8 mouse cellular contexts compared by ENCODE assay signal in the genomic region with DNA sequence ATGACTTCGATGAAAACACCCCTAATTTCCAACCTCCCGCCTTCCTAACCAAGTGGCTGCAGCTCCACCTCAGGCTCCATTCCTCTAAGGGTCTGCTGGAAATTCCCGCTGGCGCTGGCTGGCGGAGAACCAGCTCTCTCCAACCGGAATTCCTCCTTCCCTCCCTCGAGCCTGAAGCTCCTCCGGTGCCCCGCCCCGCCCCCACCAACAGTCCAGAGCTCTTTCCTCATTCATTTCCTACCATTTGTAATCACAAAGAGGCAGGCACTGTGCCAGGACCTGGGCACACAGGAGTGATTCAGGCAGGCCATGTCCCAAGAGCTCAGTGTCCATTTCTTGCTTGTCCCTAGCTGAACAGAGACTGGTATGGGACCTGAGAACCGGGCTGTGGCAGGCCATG. TPM values are rescaled to one million over a fixed set of nuclear protein-coding genes. Genes with fewer than 3 reads are reported as not detected.
DNase-seq lines count a peak whose midpoint lies in the region; ATAC-seq and TF ChIP-seq lines count a peak whose summit lies in the region.

No protein-coding gene starts in this region.

- H3K4me3 ChIP-seq in ES-Bruce4 (ENCODE audit: low read depth, low read length), result peak overlapping the region; percentile 13
- H3K4me3 ChIP-seq in embryonic facial prominence, embryonic 15.5 days (replicated peaks), result no peak overlapping the region
- no peak overlapping the region for H3K4me3 ChIP-seq in heart, embryonic 14.5 days (ENCODE audit: control insufficient read depth in 1 of 2, insufficient read depth in 1 of 2, low read depth in 1 of 2, low read length in 2 of 2)
- no peak overlapping the region for H3K4me3 ChIP-seq in kidney, embryonic 16.5 days (ENCODE audit: low read length)
- H3K4me3 ChIP-seq in liver, postnatal 0 days (ENCODE audit: low read depth, low read length), result no peak overlapping the region

- no peak for TF ChIP-seq CTCF in ES-Bruce4 (IDR thresholded peaks at IDR 0.05; ENCODE audit: low read depth, low read length)
- TF ChIP-seq CTCF in liver, postnatal 0 days (IDR thresholded peaks at IDR 0.05; ENCODE audit: low read depth), result no peak

- H3K36me3 ChIP-seq in ES-Bruce4 (ENCODE audit: control insufficient read depth, insufficient read depth, low read length, poor library complexity, severe bottlenecking), result no peaks in the 10 kb centered on the region
- no peaks in the 10 kb centered on the region for H3K36me3 ChIP-seq in embryonic facial prominence, embryonic 15.5 days
- no peaks in the 10 kb centered on the region for H3K36me3 ChIP-seq in heart, embryonic 14.5 days (ENCODE audit: control insufficient read depth, insufficient read depth, low read length)
- H3K36me3 ChIP-seq in kidney, embryonic 16.5 days (ENCODE audit: insufficient read depth, low read length), result no peaks in the 10 kb centered on the region
- no peaks in the 10 kb centered on the region for H3K36me3 ChIP-seq in liver, postnatal 0 days (replicated peaks; ENCODE audit: insufficient read depth, low read length)

- no peaks in the 10 kb centered on the region for H3K4me1 ChIP-seq in ES-Bruce4 (ENCODE audit: control insufficient read depth, insufficient read depth, low read length)
- peaks cover 14% of the 10 kb centered on the region for H3K4me1 ChIP-seq in embryonic facial prominence, embryonic 15.5 days
- peaks cover 10 to 21% of the 10 kb centered on the region in 2 experiments for H3K4me1 ChIP-seq in heart, embryonic 14.5 days (ENCODE audit: control insufficient read depth in 2 of 2, insufficient read depth in 2 of 2, low read length in 2 of 2)
- H3K4me1 ChIP-seq in kidney, embryonic 16.5 days (ENCODE audit: insufficient read depth, low read length), result peaks cover 30% of the 10 kb centered on the region
- peaks cover 12% of the 10 kb centered on the region for H3K4me1 ChIP-seq in liver, postnatal 0 days (ENCODE audit: insufficient read depth)

- ATAC-seq in embryonic facial prominence, embryonic 15.5 days (ENCODE audit: insufficient number of reproducible peaks, low FRiP score, low TSS enrichment, low read depth), result no peak
- peak; percentile 76 for ATAC-seq in heart, embryonic 14.5 days (ENCODE audit: insufficient number of reproducible peaks, insufficient read depth, low FRiP score, low read depth)
- peak; percentile 67 for ATAC-seq in kidney, embryonic 16.5 days (ENCODE audit: low FRiP score, low TSS enrichment)
- ATAC-seq in liver, postnatal 0 days, result peak; percentile 82

- peak overlapping the region; percentile 33; the same call in 1 of the 2 replicates for H3K9ac ChIP-seq in ES-Bruce4 (ENCODE audit: low read depth, poor library complexity, severe bottlenecking)
- H3K9ac ChIP-seq in embryonic facial prominence, embryonic 15.5 days, result no peak overlapping the region
- H3K9ac ChIP-seq in heart, embryonic 14.5 days (ENCODE audit: low read length), result no peak overlapping the region; the same call in 1 of the 2 replicates
- peak overlapping the region; percentile 36; the same call in 1 of the 2 replicates for H3K9ac ChIP-seq in kidney, embryonic 16.5 days (replicated peaks; ENCODE audit: low read length)
- no peak overlapping the region for H3K9ac ChIP-seq in liver, postnatal 0 days (replicated peaks)

- no peak for TF ChIP-seq POLR2A in ES-Bruce4 (IDR thresholded peaks at IDR 0.05; ENCODE audit: insufficient read depth, low read length)

- no peaks in the 10 kb centered on the region for H3K27me3 ChIP-seq in ES-Bruce4 (ENCODE audit: control insufficient read depth, insufficient read depth, low read length, poor library complexity, severe bottlenecking)
- no peaks in the 10 kb centered on the region for H3K27me3 ChIP-seq in embryonic facial prominence, embryonic 15.5 days
- no peaks in the 10 kb centered on the region for H3K27me3 ChIP-seq in heart, embryonic 14.5 days (ENCODE audit: control insufficient read depth, insufficient read depth, low read length)
- no peaks in the 10 kb centered on the region for H3K27me3 ChIP-seq in kidney, embryonic 16.5 days (ENCODE audit: insufficient read depth, low read length)
- H3K27me3 ChIP-seq in liver, postnatal 0 days (ENCODE audit: insufficient read depth, low read length), result no peaks in the 10 kb centered on the region

- peak; percentile 92 to 94 for DNase-seq in adrenal gland, postnatal 36 days
- DNase-seq in liver, postnatal 0 days, result peak; percentile 88
- DNase-seq in ovary, postnatal 14 days (ENCODE audit: low spot score), result peak; percentile 59
- no peak for DNase-seq in T-cell, adult 2 months (ENCODE audit: low spot score)

- no peak overlapping the region for H3K27ac ChIP-seq in ES-Bruce4 (ENCODE audit: insufficient read depth, low read length)
- H3K27ac ChIP-seq in embryonic facial prominence, embryonic 15.5 days (replicated peaks), result peak overlapping the region; percentile 66
- H3K27ac ChIP-seq in heart, embryonic 14.5 days (replicated peaks in 1 of 2; ENCODE audit: control insufficient read depth in 1 of 2, insufficient read depth in 1 of 2, low read depth in 2 of 2, low read length in 2 of 2), result peak overlapping the region; percentile 51 to 66
- H3K27ac ChIP-seq in kidney, embryonic 16.5 days (ENCODE audit: low read length), result peak overlapping the region; percentile 74
- H3K27ac ChIP-seq in liver, postnatal 0 days (ENCODE audit: low read depth), result peak overlapping the region; percentile 41

- TF ChIP-seq EP300 in ES-Bruce4 (IDR thresholded peaks at IDR 0.05; ENCODE audit: insufficient read depth, low read depth, low read length), result no peak
- no peak for TF ChIP-seq EP300 in liver, postnatal 0 days (IDR thresholded peaks at IDR 0.05; ENCODE audit: low read depth)

- 0 out of 2 replicates have a peak overlapping the region, but pooled peaks have one; percentile 12 for H3K4me2 ChIP-seq in embryonic facial prominence, embryonic 15.5 days (replicated peaks)
- peak overlapping the region; percentile 43 for H3K4me2 ChIP-seq in heart, embryonic 14.5 days (ENCODE audit: low read length)
- H3K4me2 ChIP-seq in kidney, embryonic 16.5 days (replicated peaks; ENCODE audit: low read depth, low read length), result peak overlapping the region; percentile 40
- peak overlapping the region; percentile 47; the same call in 1 of the 2 replicates for H3K4me2 ChIP-seq in liver, postnatal 0 days (ENCODE audit: low read depth, low read length)

- WGBS in embryonic facial prominence, embryonic 15.5 days, result 6% methylated on average over 11 of the region's 11 CpGs
- 5% methylated on average over 11 of the region's 11 CpGs for WGBS in heart, embryonic 14.5 days
- 6% methylated on average over 11 of the region's 11 CpGs for WGBS in kidney, embryonic 16.5 days
- WGBS in liver, postnatal 0 days (ENCODE audit: insufficient replicate concordance), result 34% methylated on average over 11 of the region's 11 CpGs

- no peaks in the 10 kb centered on the region for H3K9me3 ChIP-seq in ES-Bruce4 (replicated peaks; ENCODE audit: control insufficient read depth, insufficient read depth, low read length, poor library complexity, severe bottlenecking)
- no peaks in the 10 kb centered on the region for H3K9me3 ChIP-seq in embryonic facial prominence, embryonic 15.5 days (replicated peaks)
- no peaks in the 10 kb centered on the region for H3K9me3 ChIP-seq in heart, embryonic 14.5 days (ENCODE audit: control insufficient read depth, low read length)
- H3K9me3 ChIP-seq in kidney, embryonic 16.5 days (ENCODE audit: low read length), result no peaks in the 10 kb centered on the region
- no peaks in the 10 kb centered on the region for H3K9me3 ChIP-seq in liver, postnatal 0 days (ENCODE audit: low read length)

RNA-seq across cellular contexts. Expression of gene Gfod2, which starts 7.9 kb away (rescaled TPM):
- 6.4 and 7.2 TPM in 2 replicates for polyA plus RNA-seq in ES-Bruce4 (2011; ENCODE audit: insufficient read depth, insufficient read length, low read depth, missing spikeins)
- 10 to 100 TPM in 1 of 2 experiments, 1 to 10 TPM in 1; 9.7 to 10.3 TPM for total RNA-seq in adrenal gland, postnatal 36 days (2021)
- polyA plus RNA-seq in embryonic facial prominence, embryonic 15.5 days (2015; fragmentation: Nextera tagmentation; extraction: Ambion mirVana), result 21.9 and 23.1 TPM in 2 replicates
- 6.8 and 8.9 TPM in 2 replicates for polyA plus RNA-seq in heart, embryonic 14.5 days (2014; fragmentation: Nextera tagmentation; extraction: Ambion mirVana)
- polyA plus RNA-seq in kidney, embryonic 16.5 days (2015; fragmentation: Nextera tagmentation; extraction: Ambion mirVana), result 24.9 and 25.7 TPM in 2 replicates
- polyA plus RNA-seq in liver, postnatal 0 days (2015; fragmentation: Nextera tagmentation; extraction: Ambion mirVana), result 2.4 and 2.9 TPM in 2 replicates

RNA-seq across cellular contexts. Expression of gene Enkd1, which starts 42.6 kb away (rescaled TPM):
- 18.6 and 20.1 TPM in 2 replicates for polyA plus RNA-seq in ES-Bruce4 (2011; ENCODE audit: insufficient read depth, insufficient read length, low read depth, missing spikeins)
- 1 to 10 TPM; 4.5 to 4.9 TPM for total RNA-seq in adrenal gland, postnatal 36 days (2021)
- polyA plus RNA-seq in embryonic facial prominence, embryonic 15.5 days (2015; fragmentation: Nextera tagmentation; extraction: Ambion mirVana), result 25.7 and 33.4 TPM in 2 replicates
- polyA plus RNA-seq in heart, embryonic 14.5 days (2014; fragmentation: Nextera tagmentation; extraction: Ambion mirVana), result 9.3 and 10.1 TPM in 2 replicates
- 29.0 and 34.1 TPM in 2 replicates for polyA plus RNA-seq in kidney, embryonic 16.5 days (2015; fragmentation: Nextera tagmentation; extraction: Ambion mirVana)
- polyA plus RNA-seq in liver, postnatal 0 days (2015; fragmentation: Nextera tagmentation; extraction: Ambion mirVana), result 2.9 and 3.3 TPM in 2 replicates

RNA-seq across cellular contexts. Expression of gene 4933405L10Rik, which starts 43.2 kb away (rescaled TPM):
- polyA plus RNA-seq in ES-Bruce4 (2011; ENCODE audit: insufficient read depth, insufficient read length, low read depth, missing spikeins), result not detected in 2 replicates
- not detected for total RNA-seq in adrenal gland, postnatal 36 days (2021)
- 0.20 and 0.37 TPM in 2 replicates for polyA plus RNA-seq in embryonic facial prominence, embryonic 15.5 days (2015; fragmentation: Nextera tagmentation; extraction: Ambion mirVana)
- not detected in 2 replicates for polyA plus RNA-seq in heart, embryonic 14.5 days (2014; fragmentation: Nextera tagmentation; extraction: Ambion mirVana)
- not detected in 2 replicates for polyA plus RNA-seq in kidney, embryonic 16.5 days (2015; fragmentation: Nextera tagmentation; extraction: Ambion mirVana)
- polyA plus RNA-seq in liver, postnatal 0 days (2015; fragmentation: Nextera tagmentation; extraction: Ambion mirVana), result not detected in 2 replicates

RNA-seq across cellular contexts. Expression of gene Pard6a, which starts 49.7 kb away (rescaled TPM):
- 10.4 and 10.9 TPM in 2 replicates for polyA plus RNA-seq in ES-Bruce4 (2011; ENCODE audit: insufficient read depth, insufficient read length, low read depth, missing spikeins)
- 10 to 100 TPM; 10.7 to 14.0 TPM for total RNA-seq in adrenal gland, postnatal 36 days (2021)
- 17.5 and 20.4 TPM in 2 replicates for polyA plus RNA-seq in embryonic facial prominence, embryonic 15.5 days (2015; fragmentation: Nextera tagmentation; extraction: Ambion mirVana)
- polyA plus RNA-seq in heart, embryonic 14.5 days (2014; fragmentation: Nextera tagmentation; extraction: Ambion mirVana), result 12.9 and 17.3 TPM in 2 replicates
- polyA plus RNA-seq in kidney, embryonic 16.5 days (2015; fragmentation: Nextera tagmentation; extraction: Ambion mirVana), result 18.0 and 20.1 TPM in 2 replicates
- 5.0 and 6.6 TPM in 2 replicates for polyA plus RNA-seq in liver, postnatal 0 days (2015; fragmentation: Nextera tagmentation; extraction: Ambion mirVana)

RNA-seq across cellular contexts. Expression of gene Acd, which starts 49.7 kb away (rescaled TPM):
- 30.1 and 36.7 TPM in 2 replicates for polyA plus RNA-seq in ES-Bruce4 (2011; ENCODE audit: insufficient read depth, insufficient read length, low read depth, missing spikeins)
- total RNA-seq in adrenal gland, postnatal 36 days (2021), result 10 to 100 TPM; 24.9 to 26.3 TPM
- 65.0 and 73.3 TPM in 2 replicates for polyA plus RNA-seq in embryonic facial prominence, embryonic 15.5 days (2015; fragmentation: Nextera tagmentation; extraction: Ambion mirVana)
- 39.7 and 41.7 TPM in 2 replicates for polyA plus RNA-seq in heart, embryonic 14.5 days (2014; fragmentation: Nextera tagmentation; extraction: Ambion mirVana)
- polyA plus RNA-seq in kidney, embryonic 16.5 days (2015; fragmentation: Nextera tagmentation; extraction: Ambion mirVana), result 65.7 and 67.6 TPM in 2 replicates
- 20.6 and 22.4 TPM in 2 replicates for polyA plus RNA-seq in liver, postnatal 0 days (2015; fragmentation: Nextera tagmentation; extraction: Ambion mirVana)

Comparison
In these comparisons a context has a peak if more than half of its experiments do, and no peak if none do; other contexts are left out.
1. H3K9ac ChIP-seq: peak in ES-Bruce4 (single experiment) and kidney, embryonic 16.5 days (single experiment); none in embryonic facial prominence, embryonic 15.5 days (single experiment), heart, embryonic 14.5 days (single experiment) and liver, postnatal 0 days (single experiment).
2. Peak in every context shown above with its lines, with median percentiles within 50 percentile points of each other: H3K4me2 ChIP-seq.